Mouse (Mus musculus) lung, embryonic 15.5 days (tissue): ENCODE measurements at regions not wholly inside any gene's neighbourhood (a gene's known extent, or its start where the extent isn't known, plus 50 kb on each side); places are given as distances from the start of the nearest gene placed in this dataset.

ENCODE experiments used
- ATAC-seq: fragments of 200-750 bp; cut with Nextera tagmentation; 2 replicates; pipeline ENCODE4 v1.8.0; 2017; ENCODE audit warnings: moderate number of reproducible peaks, borderline replicate concordance; ENCODE audit not compliant: low FRiP score, low TSS enrichment; ENCODE audit errors: extremely low read depth
- H3K27ac ChIP-seq: fragments of 300-500 bp; sonication (generic); 2 replicates; pipeline ENCODE4 v1.5.1; 2015; ENCODE audit warnings: moderate library complexity, mild to moderate bottlenecking, inconsistent platforms
- H3K27me3 ChIP-seq: fragments of 300-500 bp; sonication (generic); 2 replicates; pipeline ENCODE4 v1.6.1; 2015; ENCODE audit warnings: inconsistent platforms
- H3K36me3 ChIP-seq: fragments of 300-500 bp; sonication (generic); 2 replicates; pipeline ENCODE4 v1.6.1; 2015; ENCODE audit warnings: inconsistent platforms
- H3K4me1 ChIP-seq: fragments of 300-500 bp; sonication (generic); 2 replicates; pipeline ENCODE4 v1.6.1; 2015; ENCODE audit warnings: inconsistent platforms
- H3K4me2 ChIP-seq: fragments of 300-500 bp; sonication (generic); 2 replicates; pipeline ENCODE4 v1.6.1; 2015; ENCODE audit warnings: inconsistent platforms, mild to moderate bottlenecking, moderate library complexity
- H3K4me3 ChIP-seq: fragments of 300-500 bp; sonication (generic); 2 replicates; pipeline ENCODE4 v1.5.1; 2015; ENCODE audit warnings: mild to moderate bottlenecking, inconsistent platforms
- H3K9ac ChIP-seq: fragments of 300-500 bp; sonication (generic); 2 replicates; pipeline ENCODE4 v1.6.1; 2015; ENCODE audit warnings: inconsistent platforms
- H3K9me3 ChIP-seq: fragments of 300-500 bp; sonication (generic); 2 replicates; pipeline ENCODE4 v1.6.1; 2016; ENCODE audit warnings: inconsistent platforms
- WGBS: fragments of 180-500 bp; shearing (Covaris S2); methylation state at CpG from one replicate; pipeline ENCODE4 v1.1.7; 2015; 5-methylcytosine and 5-hydroxymethylcytosine counted together

DNA sequence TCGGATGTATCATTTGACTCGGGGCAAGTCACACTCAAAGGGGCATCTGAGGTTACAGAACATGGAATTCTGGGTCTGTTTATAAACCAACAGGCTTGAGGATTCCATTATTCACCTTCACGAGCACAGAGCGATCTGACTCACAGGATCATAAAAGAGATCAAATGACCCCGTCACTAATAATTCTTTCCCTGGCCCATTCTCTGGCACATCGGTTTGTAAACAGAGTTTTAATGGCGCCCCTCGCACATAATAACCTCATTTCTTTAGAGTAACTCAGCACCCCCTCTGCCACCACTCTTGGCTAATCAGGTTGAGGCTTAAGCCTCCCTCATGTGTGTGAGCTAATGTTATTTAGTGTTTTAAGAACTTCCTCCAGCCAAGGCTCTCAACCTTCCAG is 183.3 kb upstream of the Tbx3 start:
- Histone ChIP-seq H3K36me3 (no peaks in the 10 kb centered on the region), H3K27ac (no peak overlapping the region), H3K4me1 (0 out of 2 replicates have a peak, but pooled peaks cover 6% of the 10 kb centered on the region), H3K9ac (no peak overlapping the region), H3K4me2 (no peak overlapping the region), H3K27me3 (no peaks in the 10 kb centered on the region), H3K4me3 (no peak overlapping the region), H3K9me3 (no peaks in the 10 kb centered on the region)
- ATAC-seq = no peak
- 37% methylated on average over 8 of the region's 8 CpGs for WGBS

DNA sequence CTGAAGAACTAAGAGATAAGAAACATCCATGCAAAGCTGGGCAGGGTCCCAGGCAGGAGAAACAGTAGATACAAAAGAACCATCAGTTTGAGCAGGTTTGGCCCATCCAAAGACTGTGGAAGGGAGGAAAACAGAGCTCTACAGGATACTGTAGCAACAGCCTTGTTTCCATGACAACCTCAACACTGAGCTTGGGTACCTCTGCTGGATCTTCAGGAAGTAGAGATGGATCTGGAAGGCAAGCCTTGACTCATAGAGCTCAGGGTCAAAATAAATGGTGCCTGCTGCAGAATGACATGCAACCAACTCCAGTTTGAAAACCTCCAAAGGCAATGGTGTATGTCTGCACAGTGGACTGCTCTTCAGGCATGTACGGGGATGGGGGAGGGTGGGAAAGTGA is 173.0 kb upstream of the Tbx3 start:
- Histone ChIP-seq H3K36me3 (no peaks in the 10 kb centered on the region), H3K27me3 (no peaks in the 10 kb centered on the region), H3K9ac (no peak overlapping the region), H3K4me2 (no peak overlapping the region), H3K27ac (no peak overlapping the region), H3K9me3 (no peaks in the 10 kb centered on the region), H3K4me1 (no peaks in the 10 kb centered on the region), H3K4me3 (no peak overlapping the region)
- ATAC-seq = no peak
- WGBS = 71% methylated on average over 1 of the region's 1 CpGs

DNA sequence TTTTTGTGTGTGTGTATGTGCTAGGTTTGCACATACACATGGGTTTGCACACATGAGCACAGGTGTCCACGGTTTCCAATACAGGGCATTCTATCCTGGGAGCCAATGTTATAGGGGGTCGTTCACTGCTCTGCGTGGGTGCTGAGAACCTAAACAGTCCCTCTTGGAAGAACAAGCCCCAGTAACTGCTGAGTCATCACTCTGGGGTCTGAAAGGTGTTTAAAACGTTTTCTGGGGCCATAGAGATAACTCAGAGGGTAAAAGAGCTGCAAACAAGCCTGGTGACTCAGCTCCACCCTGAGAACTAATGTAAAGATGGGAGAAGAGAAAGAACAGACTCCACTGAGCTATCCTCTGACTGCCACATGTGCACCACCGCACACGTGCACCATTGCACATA is 172.0 kb upstream of the Tbx3 start:
- Histone ChIP-seq H3K4me1 (no peaks in the 10 kb centered on the region), H3K4me3 (no peak overlapping the region), H3K9ac (no peak overlapping the region), H3K9me3 (no peaks in the 10 kb centered on the region), H3K36me3 (no peaks in the 10 kb centered on the region), H3K27ac (no peak overlapping the region), H3K27me3 (no peaks in the 10 kb centered on the region), H3K4me2 (no peak overlapping the region)
- WGBS = 68% methylated on average over 6 of the region's 6 CpGs
- no peak for ATAC-seq

DNA sequence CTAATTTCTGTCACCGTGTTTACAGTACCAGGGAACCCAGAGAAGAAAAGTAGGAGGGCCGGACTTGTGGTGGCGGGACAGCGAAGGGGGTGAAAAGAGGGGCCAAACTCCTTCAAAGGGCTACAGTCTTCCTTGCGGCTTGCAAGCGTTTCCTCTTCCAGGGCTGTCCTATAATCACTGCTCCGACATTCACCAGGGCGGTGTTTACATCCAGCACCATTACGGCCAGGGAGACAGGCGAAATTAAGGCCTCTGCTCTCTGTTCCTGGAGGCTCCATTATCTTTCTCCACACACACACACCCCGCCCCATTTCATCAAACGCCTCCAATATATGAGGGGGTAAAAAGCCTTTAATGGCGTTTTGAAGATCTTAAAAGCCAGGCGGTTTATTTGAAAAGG is 162.8 kb upstream of the Tbx3 start:
- H3K4me1 ChIP-seq = peaks cover 5% of the 10 kb centered on the region; the same call in 1 of the 2 replicates
- no peaks in the 10 kb centered on the region for H3K36me3 ChIP-seq
- no peak overlapping the region for H3K4me2 ChIP-seq
- 30% methylated on average over 14 of the region's 14 CpGs for WGBS
- H3K4me3 ChIP-seq = no peak overlapping the region
- peak overlapping the region; percentile 50 for H3K27ac ChIP-seq
- ATAC-seq = peak; percentile 60; the same call in 1 of the 2 replicates
- H3K9ac ChIP-seq = no peak overlapping the region
- no peaks in the 10 kb centered on the region for H3K9me3 ChIP-seq
- H3K27me3 ChIP-seq = no peaks in the 10 kb centered on the region

DNA sequence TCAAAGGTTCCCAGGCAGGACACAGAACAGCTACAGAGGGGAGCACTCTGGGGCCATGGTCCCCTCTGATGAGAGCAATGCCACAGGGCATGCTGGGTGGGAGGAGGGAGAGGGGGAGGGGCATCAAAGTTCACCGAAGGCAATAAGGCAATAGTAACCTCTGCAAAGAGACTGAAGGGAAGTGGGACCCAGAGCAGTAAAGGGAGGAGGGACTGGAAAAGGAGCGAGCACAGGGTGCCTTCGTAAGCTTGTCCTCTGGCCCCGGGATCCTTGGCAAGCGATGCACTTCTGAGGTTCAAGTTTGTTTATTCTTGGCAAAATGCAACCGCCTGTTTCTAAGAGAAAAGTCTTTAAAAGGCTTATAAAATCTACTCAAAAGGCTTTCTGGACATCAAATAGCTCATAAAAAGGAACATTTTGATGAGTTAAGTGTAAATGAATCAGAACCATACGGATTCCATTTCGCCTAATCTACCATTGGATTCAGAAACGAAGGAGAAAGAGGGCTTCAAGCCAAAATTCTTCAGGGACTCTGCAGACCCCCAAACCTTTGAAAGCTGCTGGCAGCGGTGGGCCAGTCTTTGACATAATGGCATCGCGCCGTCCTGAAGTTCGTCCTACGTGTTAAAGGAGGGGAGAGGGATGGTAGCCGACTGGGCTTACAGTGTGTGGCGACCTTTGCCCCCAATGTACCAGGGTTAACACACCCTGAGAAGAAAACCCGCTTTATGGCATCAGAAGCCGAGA is 151.8 kb upstream of the Tbx3 start:
- H3K4me1 ChIP-seq = peaks cover 35% of the 10 kb centered on the region
- H3K36me3 ChIP-seq = no peaks in the 10 kb centered on the region
- no peak overlapping the region for H3K9ac ChIP-seq
- peak; percentile 78; the same call in 1 of the 2 replicates for ATAC-seq
- H3K4me3 ChIP-seq = no peak overlapping the region
- peak overlapping the region; percentile 11 for H3K4me2 ChIP-seq
- H3K27ac ChIP-seq = peak overlapping the region; percentile 81
- 52% methylated on average over 19 of the region's 19 CpGs for WGBS
- H3K9me3 ChIP-seq = no peaks in the 10 kb centered on the region
- H3K27me3 ChIP-seq = no peaks in the 10 kb centered on the region

DNA sequence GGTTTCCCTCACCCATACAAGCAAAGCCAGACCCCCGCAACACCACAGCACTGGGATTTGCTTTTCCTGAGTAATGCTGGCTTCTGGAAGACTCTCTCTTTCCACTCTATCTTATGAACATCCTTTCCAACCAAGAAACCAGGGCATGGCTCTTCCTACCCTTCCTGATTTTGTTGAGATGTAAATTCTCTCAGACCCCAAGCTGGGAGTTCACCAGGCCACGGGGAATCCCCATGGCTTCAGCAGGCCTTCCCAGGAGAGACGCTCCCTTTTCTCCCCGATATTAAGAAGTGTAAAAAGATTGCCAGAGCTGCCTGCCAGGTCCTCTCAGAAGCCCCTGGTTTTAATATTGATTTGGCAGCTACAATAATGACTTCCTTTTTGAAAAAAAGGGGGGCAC is 146.3 kb upstream of the Tbx3 start:
- H3K4me1 ChIP-seq = peaks cover 29% of the 10 kb centered on the region
- H3K4me3 ChIP-seq = no peak overlapping the region
- no peak overlapping the region for H3K4me2 ChIP-seq
- H3K27ac ChIP-seq = no peak overlapping the region
- 41% methylated on average over 4 of the region's 4 CpGs for WGBS
- H3K36me3 ChIP-seq = no peaks in the 10 kb centered on the region
- H3K9ac ChIP-seq = no peak overlapping the region
- H3K27me3 ChIP-seq = no peaks in the 10 kb centered on the region
- H3K9me3 ChIP-seq = no peaks in the 10 kb centered on the region
- ATAC-seq = no peak

DNA sequence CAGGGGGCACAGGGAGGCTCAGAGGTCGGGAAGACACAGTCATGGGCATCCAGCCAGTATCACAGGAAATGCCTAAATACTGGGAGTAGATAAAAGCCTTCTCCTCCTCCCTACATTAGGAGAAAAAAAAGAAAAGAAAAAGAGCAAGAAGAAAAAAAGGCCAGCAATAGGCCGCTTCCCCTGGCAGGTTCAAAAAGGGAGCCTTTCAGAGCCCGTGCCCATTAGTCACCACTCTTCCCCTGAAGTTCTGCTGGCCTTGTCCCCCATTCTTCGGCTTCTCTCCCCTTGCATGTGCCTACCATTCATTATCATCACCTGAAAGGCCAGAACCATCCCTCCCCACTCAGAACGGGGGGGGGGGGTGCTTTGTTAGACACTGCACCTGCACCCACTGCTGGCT is 144.5 kb upstream of the Tbx3 start:
- Histone ChIP-seq H3K9ac (no peak overlapping the region), H3K9me3 (no peaks in the 10 kb centered on the region), H3K27me3 (no peaks in the 10 kb centered on the region), H3K27ac (peak overlapping the region; percentile 25), H3K4me2 (no peak overlapping the region), H3K4me1 (peaks cover 22% of the 10 kb centered on the region), H3K36me3 (no peaks in the 10 kb centered on the region), H3K4me3 (no peak overlapping the region)
- WGBS = 54% methylated on average over 5 of the region's 5 CpGs
- no peak for ATAC-seq

DNA sequence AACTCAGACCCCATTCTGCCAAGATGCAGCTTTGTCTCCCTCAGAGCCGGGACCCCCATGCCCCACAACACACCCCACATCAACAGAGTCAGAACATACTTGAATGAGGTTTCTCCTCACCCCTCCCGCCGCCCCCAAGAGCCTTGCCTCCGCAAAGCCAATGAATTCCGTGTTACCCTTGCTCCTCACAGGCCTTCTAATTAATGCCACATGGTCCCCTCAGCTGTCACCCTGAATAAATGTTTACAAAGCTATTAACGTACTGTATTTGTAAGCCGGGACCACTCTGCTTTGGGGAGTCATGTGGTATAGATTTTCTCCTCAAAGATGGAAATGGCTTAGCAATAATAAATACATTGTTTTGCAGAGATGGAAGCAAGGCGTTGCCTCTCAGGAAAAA is 140.5 kb upstream of the Tbx3 start:
- Histone ChIP-seq H3K4me2 (no peak overlapping the region), H3K4me3 (no peak overlapping the region), H3K27me3 (no peaks in the 10 kb centered on the region), H3K27ac (no peak overlapping the region), H3K36me3 (no peaks in the 10 kb centered on the region), H3K4me1 (peaks cover 9% of the 10 kb centered on the region), H3K9me3 (no peaks in the 10 kb centered on the region), H3K9ac (no peak overlapping the region)
- ATAC-seq = no peak
- 34% methylated on average over 8 of the region's 8 CpGs for WGBS

DNA sequence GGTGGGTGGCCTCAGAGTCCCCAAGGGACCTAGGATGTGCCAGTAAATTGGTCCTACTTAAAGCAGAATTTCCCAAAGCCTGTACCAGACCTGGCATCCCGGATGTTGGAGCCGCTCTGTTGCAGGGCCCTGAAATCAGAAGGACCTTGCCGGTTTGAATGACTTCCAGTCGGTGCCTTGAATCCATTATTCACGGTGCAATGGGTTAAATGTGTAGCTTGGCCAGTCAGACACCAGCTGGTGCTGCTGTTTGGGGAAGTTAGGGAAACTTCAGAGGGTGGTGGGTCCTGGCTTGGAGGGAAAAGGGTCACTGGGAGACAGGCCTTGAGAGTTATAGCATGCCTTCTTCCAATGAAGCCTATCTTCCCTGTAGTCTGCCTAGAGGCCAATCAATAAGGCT is 135.5 kb upstream of the Tbx3 start:
- Histone ChIP-seq H3K36me3 (no peaks in the 10 kb centered on the region), H3K27me3 (no peaks in the 10 kb centered on the region), H3K27ac (no peak overlapping the region), H3K4me1 (no peaks in the 10 kb centered on the region), H3K9ac (no peak overlapping the region), H3K9me3 (no peaks in the 10 kb centered on the region), H3K4me3 (no peak overlapping the region), H3K4me2 (no peak overlapping the region)
- 75% methylated on average over 5 of the region's 5 CpGs for WGBS
- no peak for ATAC-seq

DNA sequence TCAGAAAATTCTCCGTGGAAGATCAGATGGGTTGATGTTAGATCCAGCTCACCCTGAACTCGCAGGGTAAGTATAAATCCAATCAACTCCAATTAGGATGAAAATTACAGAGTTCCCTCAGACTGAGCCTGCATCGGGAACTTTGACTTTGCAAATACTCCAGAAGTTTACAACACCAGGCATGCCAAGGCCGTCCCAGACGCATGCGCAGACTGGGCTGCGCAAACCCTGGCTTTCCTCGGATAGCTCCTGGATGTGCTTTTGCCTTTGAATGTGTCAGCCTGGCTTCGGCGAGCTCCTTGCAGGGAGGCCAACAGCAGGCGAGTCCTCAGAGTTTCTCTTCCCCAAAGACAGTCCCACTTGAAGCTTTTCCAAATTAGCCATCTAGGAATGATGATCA is 127.6 kb upstream of the Tbx3 start:
- no peaks in the 10 kb centered on the region for H3K36me3 ChIP-seq
- no peak for ATAC-seq
- no peak overlapping the region for H3K4me3 ChIP-seq
- H3K27me3 ChIP-seq = no peaks in the 10 kb centered on the region
- 0 out of 2 replicates have a peak, but pooled peaks cover 5% of the 10 kb centered on the region for H3K4me1 ChIP-seq
- 75% methylated on average over 11 of the region's 11 CpGs for WGBS
- H3K9me3 ChIP-seq = no peaks in the 10 kb centered on the region
- H3K4me2 ChIP-seq = no peak overlapping the region
- no peak overlapping the region for H3K27ac ChIP-seq
- H3K9ac ChIP-seq = no peak overlapping the region

DNA sequence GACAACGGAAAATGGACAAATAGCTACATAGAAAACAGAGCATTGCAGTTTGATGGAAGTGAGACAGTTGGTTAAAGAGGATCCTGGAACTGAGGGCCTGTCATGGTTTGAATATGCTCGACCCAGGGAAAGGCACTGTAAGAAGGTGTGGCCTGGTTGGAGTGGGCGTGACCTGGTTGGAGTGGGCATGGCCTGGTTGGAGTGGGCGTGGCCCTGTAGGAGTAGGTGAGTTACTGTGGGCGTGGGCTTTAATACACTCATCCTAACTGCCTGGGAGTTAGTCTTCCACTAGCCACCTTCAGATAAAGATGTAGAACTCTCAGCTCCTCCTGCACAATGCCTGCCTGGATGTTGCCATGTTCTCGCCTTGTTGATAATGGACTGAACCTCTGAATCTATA is 126.8 kb upstream of the Tbx3 start:
- 86% methylated on average over 6 of the region's 6 CpGs for whole genome bisulfite sequencing
- H3K4me2 ChIP-seq = no peak overlapping the region
- no peaks in the 10 kb centered on the region for H3K36me3 ChIP-seq
- H3K27me3 ChIP-seq = no peaks in the 10 kb centered on the region
- ATAC-seq = 0 out of 2 replicates have a peak, but pooled peaks have one; percentile 23
- no peak overlapping the region for H3K4me3 ChIP-seq
- 0 out of 2 replicates have a peak, but pooled peaks cover 5% of the 10 kb centered on the region for H3K4me1 ChIP-seq
- no peaks in the 10 kb centered on the region for H3K9me3 ChIP-seq
- no peak overlapping the region for H3K27ac ChIP-seq
- H3K9ac ChIP-seq = no peak overlapping the region

DNA sequence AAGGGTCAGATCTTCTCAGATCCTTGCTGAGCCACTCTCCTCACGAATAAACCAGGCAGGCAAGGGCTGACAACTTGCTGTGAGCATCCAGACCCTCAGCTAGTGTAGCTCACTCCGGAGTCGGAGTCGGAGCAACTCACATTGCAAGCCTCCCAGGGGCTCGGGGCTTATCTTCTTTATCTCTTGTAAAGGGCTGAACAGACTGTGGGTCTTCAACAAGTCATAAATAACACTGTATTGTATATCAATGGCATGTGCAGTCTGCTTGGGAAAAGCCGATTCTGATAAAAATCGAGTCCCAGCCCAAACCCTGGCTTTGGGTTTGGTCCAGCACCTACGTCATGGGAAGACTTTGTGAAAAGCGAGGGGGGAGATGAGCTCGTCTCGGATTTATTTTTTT is 125.8 kb upstream of the Tbx3 start:
- no peak for ATAC-seq
- peak overlapping the region; percentile 17 for H3K4me2 ChIP-seq

More for the DNA sequence above, 125.8 kb upstream of the Tbx3 start:
- no peak overlapping the region for H3K4me3 ChIP-seq
- 0 out of 2 replicates have a peak, but pooled peaks cover 5% of the 10 kb centered on the region for H3K4me1 ChIP-seq
- H3K27ac ChIP-seq = no peak overlapping the region
- H3K9ac ChIP-seq = no peak overlapping the region
- WGBS = 34% methylated on average over 11 of the region's 11 CpGs
- H3K9me3 ChIP-seq = no peaks in the 10 kb centered on the region
- H3K27me3 ChIP-seq = no peaks in the 10 kb centered on the region
- H3K36me3 ChIP-seq = no peaks in the 10 kb centered on the region
